8 mouse cellular contexts compared by ENCODE assay signal in the genomic region with DNA sequence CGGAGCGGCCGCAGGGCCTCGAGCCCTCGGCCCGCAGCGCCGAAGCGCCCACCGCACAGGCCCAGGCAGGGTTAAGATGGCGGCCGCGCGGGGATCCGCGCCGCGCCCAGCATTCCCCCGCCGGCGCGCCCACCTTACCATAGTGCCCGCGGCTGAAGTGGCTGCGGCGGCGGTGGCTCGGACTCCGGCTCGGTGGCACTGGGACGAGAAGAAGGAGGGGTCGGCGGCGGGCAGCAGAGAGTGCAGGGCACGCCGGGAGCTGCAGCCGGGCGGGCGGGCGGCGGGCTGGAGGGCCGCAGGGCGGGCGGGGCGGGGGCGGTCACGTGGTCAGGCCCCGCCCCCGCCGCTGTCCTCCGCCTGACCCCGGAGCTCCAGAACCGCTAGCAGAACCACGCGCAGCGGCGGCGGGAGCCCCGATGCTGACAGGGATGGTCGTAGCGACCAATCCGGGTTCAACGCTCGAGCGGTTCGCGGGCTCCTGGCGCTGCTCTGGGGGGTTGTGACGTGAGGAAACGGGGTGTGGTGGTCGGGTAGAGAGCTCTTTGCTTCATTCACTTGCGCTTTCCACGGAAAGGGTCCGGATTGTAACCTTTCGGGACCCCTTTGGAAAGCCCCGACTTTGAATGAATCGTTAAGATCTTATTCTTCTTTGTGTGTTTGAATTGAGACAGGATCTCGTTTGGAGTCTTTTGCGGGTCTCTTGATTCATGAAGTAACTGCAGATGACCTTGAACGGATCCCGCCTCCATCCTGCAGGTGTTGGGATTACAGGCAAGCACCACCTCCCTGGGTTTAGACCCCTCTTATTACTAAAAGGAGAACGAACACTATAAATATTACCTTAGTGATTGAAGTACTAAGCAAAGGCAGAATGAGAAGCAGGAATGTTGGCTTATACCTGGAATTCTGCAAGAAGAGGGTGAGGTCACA. TPM values are rescaled to one million over a fixed set of nuclear protein-coding genes. Genes with fewer than 3 reads are reported as not detected.
A peak's percentile ranks its signal among the peaks of the same experiment; 100 is the strongest.
DNase-seq lines count a peak whose midpoint lies in the region; ATAC-seq and TF ChIP-seq lines count a peak whose summit lies in the region.

A gene (minus strand): TSS at position 272 of the 930 bp plus-strand sequence.

- under 1% methylated on average over 71 of the region's 82 CpGs for WGBS in hindbrain, embryonic 16.5 days

- ATAC-seq in hindbrain, embryonic 16.5 days: peak; percentile 94

- intact Hi-C loops in gastrocnemius, adult 2 months (cut with DNase I): loop anchor here (2.0 kb wide), 1 partner anchor 28 kb away; no protein-coding TSS in a partner anchor

- peaks cover 12% of the 10 kb centered on the region for H3K4me1 ChIP-seq in hindbrain, embryonic 16.5 days (ENCODE audit: control insufficient read depth, insufficient read depth, low read depth, low read length)

- H3K9ac ChIP-seq in hindbrain, embryonic 16.5 days (ENCODE audit: low read depth, low read length): peak within 1 kb of the TSS; percentile 89

- H3K9me3 ChIP-seq in hindbrain, embryonic 16.5 days (ENCODE audit: control insufficient read depth, low read length): no peaks in the 10 kb centered on the region

- peak within 1 kb of the TSS; percentile 63 for H3K4me2 ChIP-seq in hindbrain, embryonic 16.5 days (ENCODE audit: low read length)

- no peaks in the 10 kb centered on the region for H3K27me3 ChIP-seq in hindbrain, embryonic 16.5 days (replicated peaks; ENCODE audit: control insufficient read depth, insufficient read depth, low read length)

- peak within 1 kb of the TSS; percentile 100 for H3K27ac ChIP-seq in gastrocnemius, adult 2 months
- peak within 1 kb of the TSS; percentile 94 for H3K27ac ChIP-seq in hindbrain, embryonic 16.5 days (ENCODE audit: low read depth, low read length)

- peak within 1 kb of the TSS; percentile 99 for H3K4me3 ChIP-seq in gastrocnemius, adult 2 months
- H3K4me3 ChIP-seq in hindbrain, embryonic 16.5 days (ENCODE audit: low read length): peak within 1 kb of the TSS; percentile 60

- DNase-seq in ZHBTc4 (ENCODE audit: low read depth, low spot score): peak; percentile 93
- peak; percentile 72 to 83 for DNase-seq in cerebellum, postnatal 4 days (ENCODE audit: low spot score in 2 of 2)
- peak; percentile 93 for DNase-seq in gastrocnemius, adult 2 months
- peak; percentile 83 to 88 for DNase-seq in left cerebral cortex, adult 18-20 months (ENCODE audit: low spot score in 2 of 2)
- DNase-seq in lung, postnatal 4 days: peak; percentile 86 to 92
- DNase-seq in retina, postnatal 1 day: peak; percentile 94
- peak; percentile 84 for DNase-seq in thymus, postnatal 4 days

- H3K36me3 ChIP-seq in hindbrain, embryonic 16.5 days (ENCODE audit: control insufficient read depth, insufficient read depth, low read length): no peaks in the 10 kb centered on the region

- peak; percentile 36 for TF ChIP-seq CTCF in gastrocnemius, adult 2 months (IDR thresholded peaks at IDR 0.05)

RNA-seq across cellular contexts. Expression of the gene that starts here (rescaled TPM):
- 100 to 1,000 TPM; 419 to 537 TPM for total RNA-seq in gastrocnemius, adult 2 months (2021)
- 317 and 323 TPM in 2 replicates for polyA plus RNA-seq in hindbrain, embryonic 16.5 days (2015; fragmentation: Nextera tagmentation; extraction: Ambion mirVana)
- total RNA-seq in left cerebral cortex, adult 18-20 months (2021): 100 to 1,000 TPM; 106 to 112 TPM

Comparison
In these comparisons a context has a peak if more than half of its experiments do, and no peak if none do; other contexts are left out.
1. Peak in every context shown above with its lines: DNase-seq, ATAC-seq, H3K4me3 ChIP-seq and H3K27ac ChIP-seq.